Mouse (Mus musculus) ES-CJ7 (cell line): ENCODE data around the gene Inf2.

Source experiments
- DNase-seq: peaks from one replicate; pipeline ENCODE4 v3.0.0; 2011; ENCODE audit warnings: low read depth, low spot score

Gene Inf2

DNA sequence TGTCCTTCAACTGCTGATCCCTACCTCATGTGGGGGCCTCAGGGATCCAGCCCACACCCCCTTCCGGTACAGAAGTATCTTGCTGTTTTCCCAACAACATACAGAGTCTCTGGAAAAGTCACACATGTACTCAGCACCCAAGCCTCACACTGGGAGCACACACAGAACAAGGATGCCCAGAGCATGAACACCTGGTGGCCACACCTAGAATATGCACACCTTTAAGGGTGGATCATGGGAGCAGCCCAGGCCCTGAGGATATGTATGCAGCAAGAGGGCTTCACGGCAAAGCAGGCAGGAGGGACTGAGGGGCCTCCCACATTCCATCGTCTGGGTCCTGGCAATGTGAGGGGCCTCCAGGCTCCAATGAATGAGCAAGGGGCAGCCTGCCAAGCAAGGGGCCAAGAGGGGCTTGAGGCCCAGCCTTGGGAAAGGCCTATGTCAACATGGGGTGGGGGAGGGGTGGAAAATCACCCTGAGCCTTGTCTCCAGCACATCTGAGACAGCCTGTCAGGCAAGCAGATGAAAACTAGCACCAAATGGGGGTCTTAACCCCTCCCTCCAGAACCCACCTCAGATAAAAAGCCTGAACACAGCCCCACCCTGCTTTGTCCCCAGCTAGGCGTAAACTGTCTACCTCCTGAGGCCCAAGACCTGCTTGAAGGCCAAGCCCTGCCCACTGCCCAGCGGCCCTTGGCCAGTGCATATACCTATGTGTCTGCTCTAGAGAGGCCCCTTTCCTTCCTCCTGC is 72.2 kb downstream of the Inf2 start:
- no peak for DNase-seq

DNA sequence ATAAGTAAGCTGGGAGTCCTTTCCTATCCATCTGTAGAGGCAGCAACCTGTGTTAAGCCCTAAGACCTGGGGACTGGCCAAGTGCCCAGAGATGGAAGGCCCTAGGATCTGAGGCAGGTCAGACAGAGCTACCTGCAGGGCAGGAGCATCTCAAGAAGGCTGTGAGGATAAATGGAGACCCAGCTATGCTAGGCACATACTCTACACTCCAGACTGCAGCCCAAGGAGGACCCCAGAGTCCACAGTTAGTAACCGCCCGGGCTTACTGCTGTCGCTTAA is 72.7 kb downstream of the Inf2 start:
- no peak for DNase-seq

DNA sequence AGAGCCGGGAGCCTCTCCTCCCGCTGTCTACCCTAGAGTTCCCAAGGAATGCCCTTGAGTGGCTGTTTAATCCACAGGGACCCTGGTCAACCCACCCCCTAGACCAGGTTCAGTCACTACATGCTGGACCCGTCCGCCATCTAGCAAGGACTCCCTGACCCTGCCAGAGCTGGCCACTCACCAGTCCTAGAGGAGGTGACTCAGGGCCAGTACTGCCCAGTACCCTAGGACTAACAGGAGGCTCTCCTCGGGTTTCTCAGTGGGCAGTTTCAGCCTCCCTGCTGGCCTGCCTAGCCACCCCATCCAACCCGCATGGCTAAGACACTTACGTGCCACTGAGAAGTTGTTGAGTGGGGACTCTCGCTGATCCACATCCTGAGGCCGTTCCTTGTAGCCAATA is 73.3 kb downstream of the Inf2 start:
- DNase-seq = no peak

GRCm38 (mm10) chr12:112663303-112663702 is 74.7 kb downstream of the Inf2 start:
- no peak for DNase-seq

DNA sequence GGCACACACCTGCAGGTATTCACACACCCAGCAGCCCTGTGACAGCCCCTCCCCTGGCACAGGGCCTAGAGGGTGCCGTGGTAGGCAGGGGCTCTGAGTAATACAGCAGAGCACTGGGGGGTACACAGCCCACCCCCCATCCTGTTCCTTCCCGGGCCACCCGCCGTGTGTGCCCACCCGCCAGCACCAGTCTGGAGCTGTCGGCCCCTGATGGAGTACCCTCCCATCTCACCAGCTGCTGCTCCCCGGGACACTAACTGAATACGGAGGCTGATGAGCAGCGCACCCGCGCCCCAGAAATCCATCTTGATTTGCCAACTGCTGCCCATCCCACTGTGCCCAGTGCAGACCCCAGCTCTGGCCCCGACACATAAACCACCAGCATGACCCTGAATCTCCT is 75.1 kb downstream of the Inf2 start:
- no peak for DNase-seq

DNA sequence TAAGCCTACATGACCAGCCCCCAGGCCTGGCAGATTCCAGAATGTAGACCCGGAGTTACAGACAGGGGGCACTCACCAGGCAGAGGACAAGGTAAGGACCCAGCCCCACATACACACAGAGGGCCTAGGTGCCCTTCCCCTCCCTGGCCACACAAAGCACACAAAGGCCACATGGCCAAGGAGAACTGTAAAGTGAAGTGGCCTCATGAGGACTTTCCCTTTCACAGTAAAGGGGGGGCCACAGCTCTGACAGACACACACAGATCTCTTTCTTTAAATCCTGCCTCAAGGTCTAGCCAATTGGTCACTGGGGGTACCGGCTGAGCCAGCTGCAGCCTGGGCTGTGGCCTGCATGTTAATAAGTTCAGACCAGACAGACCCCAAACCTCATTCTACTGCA is 75.5 kb downstream of the Inf2 start:
- DNase-seq = no peak

GRCm38 (mm10) chr12:112664656-112665055 is 76.1 kb downstream of the Inf2 start:
- no peak for DNase-seq
